Mouse (Mus musculus) heart, postnatal 0 days (tissue): ENCODE data around the gene Ppp1r12b. TPM values are rescaled to one million over a fixed set of nuclear protein-coding genes. Genes with fewer than 3 reads are reported as not detected.
A peak's percentile ranks its signal among the peaks of the same experiment; 100 is the strongest.

Experiments used
- ATAC-seq: fragments of 200-750 bp; cut with Nextera tagmentation; 2 replicates; pipeline ENCODE4 v1.8.0; 2017; ENCODE audit warnings: low read depth, moderate number of reproducible peaks, moderate library complexity; ENCODE audit not compliant: insufficient read depth
- DNase-seq: peaks from one replicate; pipeline ENCODE4 v3.0.0-alpha.2; 2016; ENCODE audit warnings: low spot score
- H3K27ac ChIP-seq: fragments of 300-500 bp; sonication (generic); 2 replicates; pipeline ENCODE4 v1.5.1; 2014; ENCODE audit warnings: low read depth, mild to moderate bottlenecking
- H3K27me3 ChIP-seq: fragments of 300-500 bp; sonication (generic); 2 replicates; pipeline ENCODE4 v1.6.1; 2014; ENCODE audit warnings: low read length, mixed read lengths; ENCODE audit not compliant: control insufficient read depth, insufficient read depth
- H3K36me3 ChIP-seq: fragments of 300-500 bp; sonication (generic); replicated peaks from 2 replicates; pipeline ENCODE4 v1.6.1; 2014; ENCODE audit warnings: low read length, mixed read lengths; ENCODE audit not compliant: control insufficient read depth, insufficient read depth
- H3K4me1 ChIP-seq: fragments of 300-500 bp; sonication (generic); 2 replicates; pipeline ENCODE4 v1.6.1; 2014; ENCODE audit warnings: antibody characterized with exemption; ENCODE audit not compliant: control insufficient read depth, insufficient read depth
- H3K4me2 ChIP-seq: fragments of 300-500 bp; sonication (generic); 2 replicates; pipeline ENCODE4 v1.6.1; 2014; ENCODE audit warnings: low read depth, mild to moderate bottlenecking, low read length, moderate library complexity
- H3K4me3 ChIP-seq: fragments of 300-500 bp; sonication (generic); 2 replicates; pipeline ENCODE4 v1.5.1; 2014; ENCODE audit warnings: low read depth, low read length
- H3K9ac ChIP-seq: fragments of 300-500 bp; sonication (generic); replicated peaks from 2 replicates; pipeline ENCODE4 v1.6.1; 2014; ENCODE audit warnings: low read depth, low read length, mixed read lengths
- H3K9me3 ChIP-seq: fragments of 300-500 bp; sonication (generic); replicated peaks from 2 replicates; pipeline ENCODE4 v1.6.1; 2016; ENCODE audit warnings: low read length; ENCODE audit not compliant: control insufficient read depth
- CTCF ChIP-seq: IDR thresholded peaks from 2 replicates; pipeline ENCODE4 v1.5.1; 2016; ENCODE audit warnings: antibody characterized with exemption, control low read depth, low read depth
- EP300 ChIP-seq: IDR thresholded peaks from 2 replicates; pipeline ENCODE4 v1.6.1; 2016; ENCODE audit warnings: antibody characterized with exemption, low read depth
- WGBS: fragments of 180-500 bp; shearing (Covaris S2); extraction: QIAGEN DNeasy Blood & Tissue Kit; methylation state at CpG from one replicate; pipeline ENCODE4 v1.1.7; 2014; 5-methylcytosine and 5-hydroxymethylcytosine counted together
- polyA plus RNA-seq: library from polyadenylated mRNA; unstranded; fragments of >200 nt; fragmentation: Nextera tagmentation; extraction: Ambion mirVana; gene quantifications from 2 replicates; pipeline ENCODE4 v1.2.1, GENCODE M21; 2015
- total RNA-seq: library from RNA; depleted of rRNA; stranded (reverse); fragments of >200 nt; gene quantifications from 2 replicates; pipeline ENCODE4 v1.2.3, GENCODE M21; 2014; ENCODE audit warnings: low replicate concordance

Gene Ppp1r12b
- total and polyA plus RNA-seq, 2 experiments from 2014 or later: 23.0 to 69.9 TPM

DNA sequence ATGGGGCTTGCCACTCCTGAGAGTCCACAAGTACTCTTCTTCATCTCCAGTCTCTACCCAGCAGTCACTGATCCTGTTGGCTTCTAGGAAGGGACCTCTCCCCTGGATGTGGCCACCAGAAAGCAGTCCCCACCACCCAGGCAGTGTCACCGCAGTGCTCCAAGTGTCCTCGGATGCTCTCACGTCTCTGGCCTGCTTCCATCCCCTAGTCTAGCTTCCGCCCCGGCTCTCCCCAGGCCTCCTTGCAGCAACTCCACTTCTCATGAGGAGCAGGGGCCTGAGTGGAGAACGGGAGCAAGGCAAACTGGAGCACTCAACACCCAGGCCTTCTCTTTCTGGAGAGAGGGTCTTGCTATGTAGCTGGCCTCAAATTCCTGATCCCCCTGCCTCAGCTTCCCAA, 196.6 kb downstream of the Ppp1r12b start:
- Histone ChIP-seq H3K4me1 (no peaks in the 10 kb centered on the region), H3K4me3 (no peak overlapping the region), H3K9ac (no peak overlapping the region), H3K36me3 (peaks cover 43% of the 10 kb centered on the region), H3K4me2 (no peak overlapping the region), H3K27ac (no peak overlapping the region), H3K27me3 (no peaks in the 10 kb centered on the region), H3K9me3 (no peaks in the 10 kb centered on the region)
- WGBS: 79% methylated on average over 6 of the region's 6 CpGs
- no peak for DNase-seq
- no peak for ATAC-seq
- TF ChIP-seq CTCF (no peak), EP300 (no peak)

DNA sequence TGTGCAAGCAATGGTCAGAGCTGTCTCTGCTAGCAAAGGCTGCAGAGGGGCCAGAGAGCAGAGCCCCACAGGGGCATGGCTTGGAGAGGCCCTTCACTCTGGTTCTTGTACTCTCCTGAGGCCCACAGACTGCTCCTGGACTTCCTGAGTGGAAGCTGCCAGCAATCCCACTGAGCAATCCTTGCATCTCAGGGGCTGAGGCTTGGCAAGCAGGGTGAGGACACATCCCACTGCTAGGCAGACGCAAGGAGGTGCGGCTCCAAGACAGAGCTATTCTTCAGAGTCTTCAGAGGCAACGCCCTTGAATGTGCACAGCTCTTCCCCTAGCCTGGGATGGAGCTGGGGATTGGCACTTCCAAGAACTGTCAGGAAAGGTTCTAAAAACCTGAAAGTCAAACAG, 198.5 kb downstream of the Ppp1r12b start:
- 68% methylated on average over 3 of the region's 3 CpGs for WGBS
- H3K36me3 ChIP-seq: peaks cover 43% of the 10 kb centered on the region
- H3K4me2 ChIP-seq: no peak overlapping the region
- no peaks in the 10 kb centered on the region for H3K27me3 ChIP-seq
- TF ChIP-seq EP300 (no peak), CTCF (no peak)
- ATAC-seq (no peak), DNase-seq (no peak)
- no peak overlapping the region for H3K27ac ChIP-seq
- H3K4me3 ChIP-seq: no peak overlapping the region
- 0 out of 2 replicates have a peak, but pooled peaks cover 7% of the 10 kb centered on the region for H3K4me1 ChIP-seq
- no peak overlapping the region for H3K9ac ChIP-seq
- no peaks in the 10 kb centered on the region for H3K9me3 ChIP-seq

DNA sequence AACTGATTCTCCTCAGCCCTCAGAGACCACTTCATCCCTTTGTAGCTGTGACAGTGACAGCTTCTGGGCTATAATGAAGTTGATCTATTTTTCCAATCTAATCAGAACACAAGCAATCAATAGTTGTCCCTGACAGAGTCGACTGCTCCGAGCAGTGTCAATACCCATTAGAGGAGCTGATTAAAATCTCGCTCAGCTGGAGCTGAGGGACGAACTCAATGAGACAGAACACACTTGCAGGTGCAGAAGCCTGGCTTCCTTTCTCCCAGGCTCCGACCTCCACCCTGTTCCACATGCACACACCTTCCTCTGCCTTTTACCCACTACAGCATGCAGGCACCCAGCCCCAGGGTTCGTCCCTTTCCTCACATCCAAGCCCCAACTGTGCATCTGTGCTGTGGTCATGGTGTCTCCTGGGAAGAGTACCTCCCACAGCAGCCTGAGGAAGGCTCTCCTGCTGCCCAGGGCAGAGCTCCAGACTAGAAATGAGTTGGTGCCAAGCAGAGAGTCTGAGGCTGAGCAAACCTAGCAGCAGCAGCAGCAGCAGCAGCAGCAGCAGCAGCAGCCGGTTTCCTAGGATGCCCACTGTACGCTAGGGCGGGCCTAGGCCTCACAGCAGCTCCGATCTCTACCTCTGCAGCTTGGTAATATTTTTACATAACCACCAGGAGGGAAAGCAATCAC, 199.4 kb downstream of the Ppp1r12b start:
- WGBS: 85% methylated on average over 10 of the region's 10 CpGs
- H3K4me3 ChIP-seq: no peak overlapping the region
- TF ChIP-seq EP300: no peak
- TF ChIP-seq CTCF: no peak
- no peaks in the 10 kb centered on the region for H3K9me3 ChIP-seq
- DNase-seq (no peak), ATAC-seq (no peak)
- peaks cover 39% of the 10 kb centered on the region for H3K36me3 ChIP-seq
- peak overlapping the region; percentile 16; the same call in 1 of the 2 replicates for H3K27ac ChIP-seq
- H3K4me1 ChIP-seq: peaks cover 7% of the 10 kb centered on the region; the same call in 1 of the 2 replicates
- H3K9ac ChIP-seq: no peak overlapping the region
- no peak overlapping the region for H3K4me2 ChIP-seq
- H3K27me3 ChIP-seq: no peaks in the 10 kb centered on the region

DNA sequence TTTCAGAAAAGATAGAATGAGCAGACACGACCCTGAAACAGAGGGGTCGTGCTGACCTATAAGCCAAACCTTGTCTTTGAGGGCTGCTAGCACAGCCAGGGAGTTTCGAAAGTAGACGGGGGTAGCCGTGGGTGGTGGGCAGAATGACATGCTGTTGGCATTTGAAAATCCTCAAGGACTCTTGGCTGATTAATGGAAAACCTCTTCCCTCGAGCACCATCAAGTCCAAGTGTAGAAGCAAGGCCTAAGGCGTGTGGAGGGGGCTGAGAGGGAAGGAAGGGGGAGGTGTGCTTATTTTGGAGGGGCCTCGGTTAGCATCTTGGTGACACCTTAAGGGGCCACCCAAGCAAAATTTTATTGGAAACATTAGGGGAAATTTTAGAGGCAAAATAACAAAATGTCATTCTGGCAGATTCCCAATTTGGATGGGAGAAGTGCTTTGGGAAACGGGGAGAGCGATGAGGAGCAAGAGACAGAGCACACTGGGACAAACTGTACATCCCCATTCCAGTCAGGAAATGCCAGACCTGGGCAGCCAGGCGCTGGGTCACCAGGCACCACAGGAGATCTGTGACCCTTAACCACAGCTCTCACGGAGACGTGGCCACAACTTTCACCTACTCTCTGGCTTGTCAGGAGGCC, 200.1 kb downstream of the Ppp1r12b start:
- H3K9ac ChIP-seq: no peak overlapping the region
- no peak overlapping the region for H3K4me3 ChIP-seq
- H3K36me3 ChIP-seq: peaks cover 37% of the 10 kb centered on the region
- DNase-seq (no peak), ATAC-seq (no peak)
- H3K4me1 ChIP-seq: peaks cover 7% of the 10 kb centered on the region; the same call in 1 of the 2 replicates
- no peaks in the 10 kb centered on the region for H3K9me3 ChIP-seq
- H3K27ac ChIP-seq: peak overlapping the region; percentile 16; the same call in 1 of the 2 replicates
- H3K27me3 ChIP-seq: no peaks in the 10 kb centered on the region
- no peak for TF ChIP-seq CTCF
- no peak for TF ChIP-seq EP300
- H3K4me2 ChIP-seq: no peak overlapping the region
- 66% methylated on average over 13 of the region's 13 CpGs for WGBS

GRCm38 (mm10) chr1:134754818-134755217, 200.9 kb downstream of the Ppp1r12b start:
- no peak overlapping the region for H3K4me2 ChIP-seq
- peaks cover 10% of the 10 kb centered on the region; the same call in 1 of the 2 replicates for H3K4me1 ChIP-seq
- ATAC-seq (no peak), DNase-seq (no peak)
- no peaks in the 10 kb centered on the region for H3K9me3 ChIP-seq
- no peak overlapping the region for H3K9ac ChIP-seq
- H3K36me3 ChIP-seq: peaks cover 31% of the 10 kb centered on the region; the same call in 1 of the 2 replicates
- 79% methylated on average over 10 of the region's 10 CpGs for WGBS
- TF ChIP-seq CTCF (no peak), EP300 (no peak)
- H3K27ac ChIP-seq: no peak overlapping the region
- no peak overlapping the region for H3K4me3 ChIP-seq
- no peaks in the 10 kb centered on the region for H3K27me3 ChIP-seq
